Mouse (Mus musculus): ENCODE data around the gene Haus4. TPM values are rescaled to one million over a fixed set of nuclear protein-coding genes. Genes with fewer than 3 reads are reported as not detected.

The Haus4 gene
- total and polyA plus RNA-seq, 3 experiments = 42.7 to 60.3 (median 57.9) TPM

DNA sequence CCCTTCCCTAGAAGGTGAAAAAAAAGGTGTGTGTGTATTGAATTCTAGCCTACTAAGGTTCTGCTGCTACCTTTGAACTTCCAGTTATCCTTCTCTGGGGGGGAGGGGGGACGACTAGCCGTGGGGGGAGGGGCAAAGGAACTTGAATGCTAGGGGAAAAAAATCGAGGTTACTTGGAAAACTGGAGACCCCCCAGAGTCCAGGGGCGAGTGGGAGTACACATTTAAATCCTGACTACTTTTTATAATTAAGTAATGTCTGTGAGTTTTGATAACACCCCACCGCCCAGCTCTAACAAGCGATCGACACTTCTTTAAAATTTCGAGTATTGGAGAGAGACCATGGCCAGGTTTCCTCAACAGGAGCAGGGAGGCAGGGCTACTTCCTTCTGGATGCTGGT is 20.6 kb upstream of the Haus4 start:
- no peak overlapping the region for H3K4me3 ChIP-seq (ENCODE audit: low read depth, low read length)
- TF ChIP-seq GATA1 (IDR thresholded peaks at IDR 0.05; ENCODE audit: borderline replicate concordance, low read length) (no peak), POLR2AphosphoS5 (IDR thresholded peaks at IDR 0.05; ENCODE audit: insufficient replicate concordance, low read depth, low read length) (no peak), CTCF (IDR thresholded peaks at IDR 0.05; ENCODE audit: low read depth, low read length) (no peak), TAL1 (conservative IDR thresholded peaks at IDR 0.05; ENCODE audit: low read depth, low read length) (no peak), GATA2 (IDR thresholded peaks at IDR 0.05; ENCODE audit: borderline replicate concordance, low read depth, low read length) (no peak)
- peaks cover 56% of the 10 kb centered on the region for H3K4me1 ChIP-seq (ENCODE audit: insufficient read depth, low read depth, low read length)
- peaks cover 28% of the 10 kb centered on the region for H3K9me3 ChIP-seq (replicated peaks)
- DNase-seq (ENCODE audit: low spot score) (no peak), ATAC-seq (ENCODE audit: extremely low read depth, insufficient number of reproducible peaks, low FRiP score, poor library complexity, severe bottlenecking) (no peak)
- no peaks in the 10 kb centered on the region for H3K36me3 ChIP-seq (replicated peaks)
- H3K27me3 ChIP-seq (ENCODE audit: insufficient read depth, low read length) = peaks cover 64% of the 10 kb centered on the region

DNA sequence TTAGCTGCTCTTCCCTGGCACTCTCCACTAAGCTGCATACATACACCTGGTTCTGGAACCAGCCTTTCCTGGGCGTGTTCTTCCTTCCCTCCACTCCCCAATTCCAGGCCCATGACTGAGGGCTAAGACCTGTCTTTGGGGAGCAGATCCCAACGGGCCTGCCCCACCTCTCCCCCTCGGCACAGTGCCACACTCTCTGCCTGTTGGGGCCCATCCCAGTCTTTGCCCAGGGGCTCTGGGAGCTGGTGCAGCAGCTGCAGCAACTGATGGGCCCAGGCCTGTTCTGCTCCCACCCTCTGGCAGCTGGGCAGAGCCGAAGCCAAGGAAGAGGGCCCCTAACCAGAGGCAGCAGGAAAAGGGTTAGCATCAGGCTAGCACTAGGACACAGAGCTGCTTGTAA is 19.8 kb upstream of the Haus4 start:
- Histone ChIP-seq H3K4me3 (ENCODE audit: low read depth, low read length) (no peak overlapping the region), H3K27me3 (ENCODE audit: insufficient read depth, low read length) (peaks cover 66% of the 10 kb centered on the region), H3K36me3 (replicated peaks) (no peaks in the 10 kb centered on the region), H3K4me1 (ENCODE audit: insufficient read depth, low read depth, low read length) (peaks cover 60% of the 10 kb centered on the region), H3K9me3 (replicated peaks) (peaks cover 28% of the 10 kb centered on the region)
- no peak for ATAC-seq (ENCODE audit: extremely low read depth, insufficient number of reproducible peaks, low FRiP score, poor library complexity, severe bottlenecking)
- no peak for DNase-seq (ENCODE audit: low spot score)
- TF ChIP-seq GATA1 (IDR thresholded peaks at IDR 0.05; ENCODE audit: borderline replicate concordance, low read length) (no peak), POLR2AphosphoS5 (IDR thresholded peaks at IDR 0.05; ENCODE audit: insufficient replicate concordance, low read depth, low read length) (no peak), GATA2 (IDR thresholded peaks at IDR 0.05; ENCODE audit: borderline replicate concordance, low read depth, low read length) (no peak), CTCF (IDR thresholded peaks at IDR 0.05; ENCODE audit: low read depth, low read length) (no peak), TAL1 (conservative IDR thresholded peaks at IDR 0.05; ENCODE audit: low read depth, low read length) (no peak)

DNA sequence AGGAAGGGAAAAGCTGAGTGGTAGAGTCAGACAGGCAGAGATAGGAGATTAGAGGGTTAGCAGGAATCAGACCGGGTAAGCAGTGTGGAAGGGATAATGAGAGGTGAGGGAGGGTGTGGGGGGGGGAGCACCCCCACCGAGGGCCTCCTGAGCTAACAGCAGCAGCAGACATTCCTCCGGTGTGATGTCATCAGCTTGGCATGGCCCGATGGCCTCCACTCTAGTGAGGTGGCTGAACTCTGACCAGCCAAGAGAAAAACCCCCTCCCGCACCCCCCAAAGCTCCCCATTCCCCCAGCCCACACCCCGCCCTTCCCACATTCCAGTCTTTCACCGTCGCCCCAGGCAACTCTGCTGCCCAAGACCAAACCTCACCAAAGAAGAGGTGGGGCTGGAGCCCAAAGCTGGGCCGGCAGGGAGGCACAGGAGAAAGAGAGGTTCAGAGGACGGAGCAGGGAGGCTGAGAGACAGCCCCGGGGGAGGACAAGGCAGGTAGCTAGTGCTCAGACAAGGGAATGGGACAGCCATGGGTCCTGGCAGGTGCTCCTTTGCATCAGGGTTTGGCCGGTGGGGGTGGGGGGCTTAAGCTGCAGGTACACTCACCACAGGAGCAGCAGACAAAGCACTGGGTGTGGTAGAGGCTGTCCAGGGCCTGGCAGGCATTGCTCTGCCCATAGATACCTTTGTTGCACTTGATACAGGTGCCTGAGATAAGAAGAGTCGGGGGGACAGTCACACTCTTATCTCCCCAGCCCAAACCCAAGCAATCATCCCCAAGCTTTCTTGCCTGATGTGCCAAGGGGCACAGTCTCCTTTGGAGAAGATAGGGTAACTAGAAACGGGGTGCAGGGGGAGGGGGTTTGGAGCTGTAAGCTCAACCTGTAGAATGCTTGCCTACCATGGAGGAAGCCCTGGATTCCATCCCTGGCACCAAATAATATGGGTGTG is 18.6 kb upstream of the Haus4 start:
- ATAC-seq (ENCODE audit: extremely low read depth, insufficient number of reproducible peaks, low FRiP score, poor library complexity, severe bottlenecking) (peak; percentile 8; the same call in 1 of the 2 replicates), DNase-seq (ENCODE audit: low spot score) (no peak)
- H3K36me3 ChIP-seq (replicated peaks) = no peaks in the 10 kb centered on the region
- TF ChIP-seq GATA2 (IDR thresholded peaks at IDR 0.05; ENCODE audit: borderline replicate concordance, low read depth, low read length) (no peak), TAL1 (conservative IDR thresholded peaks at IDR 0.05; ENCODE audit: low read depth, low read length) (0 out of 2 replicates have a peak, but pooled peaks have one; percentile 11), GATA1 (IDR thresholded peaks at IDR 0.05; ENCODE audit: borderline replicate concordance, low read length) (no peak), CTCF (IDR thresholded peaks at IDR 0.05; ENCODE audit: low read depth, low read length) (no peak), POLR2AphosphoS5 (IDR thresholded peaks at IDR 0.05; ENCODE audit: insufficient replicate concordance, low read depth, low read length) (no peak)
- peaks cover 70% of the 10 kb centered on the region for H3K27me3 ChIP-seq (ENCODE audit: insufficient read depth, low read length)
- H3K9me3 ChIP-seq (replicated peaks) = peaks cover 28% of the 10 kb centered on the region
- H3K4me1 ChIP-seq (ENCODE audit: insufficient read depth, low read depth, low read length) = peaks cover 61% of the 10 kb centered on the region
- peak overlapping the region; percentile 62; the same call in 1 of the 2 replicates for H3K4me3 ChIP-seq (ENCODE audit: low read depth, low read length)

DNA sequence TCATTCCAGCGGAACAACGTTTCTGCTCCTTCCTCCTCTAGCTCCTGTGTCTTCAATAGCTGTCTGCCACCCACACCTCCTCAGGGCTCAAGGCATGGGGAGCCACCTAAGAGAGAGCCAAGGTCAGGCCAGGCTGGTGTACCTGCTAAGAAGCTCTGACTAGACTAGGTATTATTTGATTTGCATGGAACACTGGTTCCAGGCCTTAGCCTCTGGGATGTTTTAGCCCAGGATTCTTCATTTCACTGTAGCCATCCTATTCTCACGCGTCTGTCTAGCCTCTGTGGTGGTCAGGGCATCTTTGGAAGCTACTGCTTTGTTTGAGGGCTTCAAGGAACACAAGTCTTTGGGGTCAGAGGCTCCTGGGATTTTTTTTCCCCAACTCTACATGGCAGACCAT is 17.7 kb upstream of the Haus4 start:
- Histone ChIP-seq H3K4me3 (ENCODE audit: low read depth, low read length) (no peak overlapping the region), H3K27me3 (ENCODE audit: insufficient read depth, low read length) (peaks cover 64% of the 10 kb centered on the region), H3K9me3 (replicated peaks) (peaks cover 20% of the 10 kb centered on the region), H3K36me3 (replicated peaks) (no peaks in the 10 kb centered on the region), H3K4me1 (ENCODE audit: insufficient read depth, low read depth, low read length) (peaks cover 51% of the 10 kb centered on the region)
- TF ChIP-seq CTCF (IDR thresholded peaks at IDR 0.05; ENCODE audit: low read depth, low read length) (no peak), TAL1 (conservative IDR thresholded peaks at IDR 0.05; ENCODE audit: low read depth, low read length) (no peak), POLR2AphosphoS5 (IDR thresholded peaks at IDR 0.05; ENCODE audit: insufficient replicate concordance, low read depth, low read length) (no peak), GATA2 (IDR thresholded peaks at IDR 0.05; ENCODE audit: borderline replicate concordance, low read depth, low read length) (no peak), GATA1 (IDR thresholded peaks at IDR 0.05; ENCODE audit: borderline replicate concordance, low read length) (no peak)
- DNase-seq (ENCODE audit: low spot score) = no peak
- no peak for ATAC-seq (ENCODE audit: extremely low read depth, insufficient number of reproducible peaks, low FRiP score, poor library complexity, severe bottlenecking)

DNA sequence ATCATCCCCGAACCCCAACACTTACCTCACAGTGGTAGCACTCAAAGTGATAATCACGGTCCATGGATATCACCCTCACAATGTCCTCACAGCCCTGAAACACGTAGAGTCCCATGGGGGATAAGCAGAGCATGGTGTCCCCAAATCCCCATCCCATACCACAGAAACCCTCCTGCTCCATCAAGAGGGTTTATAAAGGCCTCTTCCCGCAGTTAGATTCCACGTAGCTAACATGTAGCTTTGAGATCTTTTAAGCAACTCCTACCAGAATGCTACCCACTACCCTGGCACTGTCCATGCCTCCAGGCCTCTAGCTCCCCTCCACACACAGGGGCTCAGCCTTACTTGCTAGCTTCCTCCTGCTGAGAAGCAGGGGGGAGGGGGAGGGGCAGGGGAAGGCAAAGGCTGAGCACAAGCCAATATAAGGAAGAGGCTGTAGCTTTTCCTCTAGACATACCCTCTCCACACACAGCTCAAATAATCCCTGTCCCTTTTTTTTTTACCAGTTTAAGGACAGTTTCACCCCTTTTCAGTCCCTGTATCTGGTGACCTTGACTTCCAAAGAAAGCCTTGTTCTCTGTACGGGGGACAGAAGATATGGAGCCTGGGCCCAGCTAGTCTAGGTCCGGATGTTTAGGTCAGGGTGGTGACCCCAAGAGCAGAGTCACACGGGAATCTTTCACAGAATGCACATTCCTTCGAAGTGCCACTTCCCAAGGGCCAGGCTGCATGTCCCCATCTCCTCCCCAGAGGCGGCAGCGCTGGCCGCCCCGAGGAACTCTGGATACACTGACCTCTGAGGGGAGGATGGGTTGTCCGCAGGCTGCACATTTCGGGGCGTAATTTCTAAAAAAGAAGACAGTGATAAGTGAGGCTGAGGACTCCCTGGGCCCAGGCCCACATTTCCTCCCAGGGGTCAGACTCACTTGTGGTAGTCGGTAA is 15.3 kb upstream of the Haus4 start:
- DNase-seq (ENCODE audit: low spot score) = no peak
- TF ChIP-seq POLR2AphosphoS5 (IDR thresholded peaks at IDR 0.05; ENCODE audit: insufficient replicate concordance, low read depth, low read length) (no peak), CTCF (IDR thresholded peaks at IDR 0.05; ENCODE audit: low read depth, low read length) (no peak), TAL1 (conservative IDR thresholded peaks at IDR 0.05; ENCODE audit: low read depth, low read length) (no peak), GATA1 (IDR thresholded peaks at IDR 0.05; ENCODE audit: borderline replicate concordance, low read length) (no peak), GATA2 (IDR thresholded peaks at IDR 0.05; ENCODE audit: borderline replicate concordance, low read depth, low read length) (no peak)
- ATAC-seq (ENCODE audit: extremely low read depth, insufficient number of reproducible peaks, low FRiP score, poor library complexity, severe bottlenecking) = no peak
- Histone ChIP-seq H3K27me3 (ENCODE audit: insufficient read depth, low read length) (peaks cover 45% of the 10 kb centered on the region), H3K4me1 (ENCODE audit: insufficient read depth, low read depth, low read length) (peaks cover 43% of the 10 kb centered on the region), H3K36me3 (replicated peaks) (no peaks in the 10 kb centered on the region), H3K4me3 (ENCODE audit: low read depth, low read length) (no peak overlapping the region), H3K9me3 (replicated peaks) (no peaks in the 10 kb centered on the region)

Data from G1E (cell line).